Mouse (Mus musculus) kidney, adult 2 months (tissue): ENCODE measurements around the gene B4galt3. TPM values are rescaled to one million over a fixed set of nuclear protein-coding genes. Genes with fewer than 3 reads are reported as not detected.

Experiments
- DNase-seq: peaks from one replicate; pipeline ENCODE4 v3.0.0; 2021
- H3K27ac ChIP-seq: fragments of 200-500 bp; 2 replicates; pipeline ENCODE4 v1.5.1; 2012; ENCODE audit warnings: low read depth, low read length, control low read depth, inconsistent platforms; ENCODE audit not compliant: insufficient read depth
- H3K27me3 ChIP-seq: fragments of 200-500 bp; replicated peaks from 2 replicates; pipeline ENCODE4 v1.6.1; 2012; ENCODE audit warnings: mild to moderate bottlenecking, moderate library complexity, low read length, inconsistent platforms; ENCODE audit not compliant: control insufficient read depth, insufficient read depth
- H3K36me3 ChIP-seq: fragments of 200-500 bp; 2 replicates; pipeline ENCODE4 v1.6.1; 2012; ENCODE audit warnings: mild to moderate bottlenecking, moderate library complexity, low read length, inconsistent platforms; ENCODE audit not compliant: control insufficient read depth, insufficient read depth
- H3K4me1 ChIP-seq: fragments of 200-500 bp; 2 replicates; pipeline ENCODE4 v1.6.1; 2011; ENCODE audit warnings: low read length; ENCODE audit not compliant: control insufficient read depth, insufficient read depth
- H3K4me3 ChIP-seq: fragments of 200-500 bp; 2 replicates; pipeline ENCODE4 v1.5.1; 2011; ENCODE audit warnings: mild to moderate bottlenecking, low read depth, low read length, control low read depth; ENCODE audit not compliant: insufficient read depth
- CTCF ChIP-seq: fragments of 200-500 bp; conservative IDR thresholded peaks from 2 replicates; pipeline ENCODE4 v1.5.1; 2011; ENCODE audit warnings: low read depth, mild to moderate bottlenecking, control low read depth, low read length, moderate library complexity, mixed read lengths; ENCODE audit not compliant: insufficient read depth, insufficient read length
- POLR2A ChIP-seq: fragments of 200-500 bp; IDR thresholded peaks from one replicate; pipeline ENCODE4 v1.6.1; 2011; ENCODE audit warnings: low read depth, low read length, control low read depth
- WGBS: fragments of 180-500 bp; shearing (Covaris S2); methylation state at CpG from one replicate; pipeline ENCODE4 v1.1.7; 2018; 5-methylcytosine and 5-hydroxymethylcytosine counted together
- polyA plus RNA-seq: library from polyadenylated mRNA; depleted of rRNA; stranded (reverse); fragments of >200 nt; gene quantifications from 2 replicates; pipeline ENCODE4 v1.2.3, GENCODE M21; 2012

B4galt3 gene
- polyA plus RNA-seq, 1 experiment = 58.9 TPM

DNA sequence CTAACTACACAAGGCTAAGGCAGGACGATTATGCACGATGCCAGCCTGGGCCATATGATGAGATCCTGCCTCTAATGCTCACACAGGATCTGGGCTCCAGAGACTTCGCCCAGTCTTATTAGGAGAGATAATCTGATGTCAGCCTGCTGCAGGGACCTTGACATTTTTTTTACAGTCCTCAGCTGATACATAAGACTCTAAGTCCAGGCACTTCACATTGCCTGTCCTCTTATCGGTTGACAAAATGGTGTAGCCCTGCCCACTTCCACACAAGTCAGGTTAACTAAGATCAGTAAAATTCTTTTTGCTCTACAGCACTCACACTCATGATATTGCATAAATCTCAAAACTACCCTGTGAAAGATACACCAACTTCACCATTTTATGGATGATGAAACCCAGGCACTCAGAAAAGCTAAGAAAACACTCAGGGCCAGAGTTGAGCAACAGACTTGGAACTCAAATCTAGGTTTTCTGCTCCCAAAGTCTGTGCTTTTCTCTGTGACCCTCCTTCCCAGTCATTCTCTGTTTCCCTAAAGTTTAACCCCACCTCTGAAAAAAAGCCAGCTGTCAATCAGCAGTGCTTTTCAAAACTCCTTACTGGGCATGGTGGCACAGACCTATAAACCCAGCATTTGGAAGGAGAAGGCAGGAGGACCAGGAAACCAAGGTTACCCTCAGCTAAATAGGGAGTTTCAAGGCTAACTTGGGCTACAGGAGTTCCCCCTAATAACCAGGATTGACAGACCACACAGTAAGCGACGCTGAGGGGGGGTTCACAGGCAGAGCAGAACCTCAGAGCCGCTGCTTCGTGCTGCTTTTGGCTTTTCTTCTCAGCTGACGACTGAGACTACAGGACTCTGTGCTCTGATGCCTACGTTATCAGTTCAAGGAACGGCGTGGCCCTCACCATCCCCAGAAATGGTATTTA, 37.1 kb upstream of the B4galt3 start:
- Histone ChIP-seq H3K4me1 (peaks cover 8% of the 10 kb centered on the region; the same call in 1 of the 2 replicates), H3K36me3 (peaks cover 11% of the 10 kb centered on the region), H3K27me3 (no peaks in the 10 kb centered on the region), H3K27ac (peak overlapping the region; percentile 2; the same call in 1 of the 2 replicates), H3K4me3 (no peak overlapping the region)
- TF ChIP-seq CTCF (no peak), POLR2A (no peak)
- no peak for DNase-seq
- WGBS = 82% methylated on average over 12 of the region's 12 CpGs

GRCm38 (mm10) chr1:171234126-171234525, 36.0 kb upstream of the B4galt3 start, which contains the start of gene Fcer1g:
Fcer1g (minus strand) TSS chr1:171234365.
- no peaks in the 10 kb centered on the region for H3K27me3 ChIP-seq
- 91% methylated on average over 14 of the region's 14 CpGs for WGBS
- DNase-seq = no peak
- H3K4me3 ChIP-seq = peak within 1 kb of the TSS; percentile 18; the same call in 1 of the 2 replicates
- peak within 1 kb of the TSS; percentile 2; the same call in 1 of the 2 replicates for H3K27ac ChIP-seq
- TF ChIP-seq POLR2A (no peak), CTCF (no peak)
- peaks cover 16% of the 10 kb centered on the region for H3K36me3 ChIP-seq
- H3K4me1 ChIP-seq = peaks cover 8% of the 10 kb centered on the region; the same call in 1 of the 2 replicates

DNA sequence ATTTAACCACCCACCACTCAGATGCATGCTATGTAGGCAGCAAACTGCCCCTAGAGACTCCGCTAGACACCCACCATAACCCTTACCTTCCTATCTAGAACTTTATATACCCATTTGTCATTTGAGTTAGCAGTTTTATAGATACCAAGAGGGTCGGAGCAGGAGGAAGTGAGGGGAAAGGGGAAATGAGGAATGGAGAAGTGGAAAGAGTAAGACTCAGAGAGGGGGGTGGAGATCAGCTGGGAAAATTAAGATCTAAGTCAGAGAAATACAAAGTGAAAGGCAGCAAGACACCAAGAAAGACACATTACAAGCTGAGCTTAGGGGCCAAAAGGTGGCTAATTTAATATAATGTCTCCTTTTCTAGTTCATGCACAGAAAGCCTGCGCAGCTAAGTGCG, 35.6 kb upstream of the B4galt3 start:
- Histone ChIP-seq H3K4me3 (no peak overlapping the region), H3K27me3 (no peaks in the 10 kb centered on the region), H3K36me3 (peaks cover 17% of the 10 kb centered on the region), H3K27ac (no peak overlapping the region), H3K4me1 (peaks cover 8% of the 10 kb centered on the region; the same call in 1 of the 2 replicates)
- TF ChIP-seq POLR2A (no peak), CTCF (no peak)
- no peak for DNase-seq
- 84% methylated on average over 4 of the region's 4 CpGs for WGBS

DNA sequence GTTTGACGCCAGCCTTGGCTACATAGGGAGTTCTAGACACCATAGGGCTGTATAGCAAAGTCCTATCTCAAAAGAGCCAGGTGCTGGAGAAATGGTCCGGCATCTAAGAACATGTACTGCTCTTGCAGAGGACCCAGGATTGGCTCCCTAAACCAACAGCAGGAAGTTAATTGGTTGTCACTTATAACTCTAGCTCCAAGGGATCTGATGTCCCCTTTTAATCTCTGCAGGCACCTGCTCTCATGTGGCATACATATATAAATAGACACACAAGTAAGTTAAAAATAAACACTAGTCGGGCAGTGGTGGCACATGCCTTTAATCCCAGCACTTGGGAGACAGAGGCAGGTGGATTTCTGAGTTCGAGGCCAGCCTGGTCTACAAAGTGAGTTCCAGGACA, 34.3 kb upstream of the B4galt3 start:
- no peak overlapping the region for H3K27ac ChIP-seq
- H3K36me3 ChIP-seq = peaks cover 17% of the 10 kb centered on the region
- no peaks in the 10 kb centered on the region; the same call in 1 of the 2 replicates for H3K4me1 ChIP-seq
- DNase-seq = no peak
- no peaks in the 10 kb centered on the region for H3K27me3 ChIP-seq
- TF ChIP-seq POLR2A (no peak), CTCF (no peak)
- H3K4me3 ChIP-seq = no peak overlapping the region
- 73% methylated on average over 4 of the region's 4 CpGs for WGBS

- 64% methylated on average over 6 of the region's 6 CpGs for WGBS
- H3K36me3 ChIP-seq = peaks cover 19% of the 10 kb centered on the region
- peak overlapping the region; percentile 45; the same call in 1 of the 2 replicates for H3K27ac ChIP-seq
- no peak overlapping the region for H3K4me3 ChIP-seq
- TF ChIP-seq POLR2A (no peak), CTCF (no peak)
- no peaks in the 10 kb centered on the region; the same call in 1 of the 2 replicates for H3K4me1 ChIP-seq
- no peaks in the 10 kb centered on the region for H3K27me3 ChIP-seq
- DNase-seq = peak; percentile 57
These were observed 32.7 kb upstream of the B4galt3 start for GRCm38 (mm10) chr1:171237438-171237837.

GRCm38 (mm10) chr1:171238463-171238862, 31.7 kb upstream of the B4galt3 start:
- TF ChIP-seq POLR2A (no peak), CTCF (peak; percentile 87)
- DNase-seq = peak; percentile 78
- Histone ChIP-seq H3K27ac (no peak overlapping the region), H3K36me3 (peaks cover 19% of the 10 kb centered on the region), H3K4me3 (no peak overlapping the region), H3K4me1 (no peaks in the 10 kb centered on the region; the same call in 1 of the 2 replicates), H3K27me3 (no peaks in the 10 kb centered on the region)
- WGBS = 55% methylated on average over 14 of the region's 14 CpGs
